Mouse (Mus musculus): Measurements from ENCODE around the gene Lsm11.
"Not testable (repeated sequence)": the region's sequence is repeated elsewhere in the genome, so short reads cannot be mapped to it uniquely, and the experiment has no call there.

Lsm11 gene

GRCm38 (mm10) chr11:45883270-45883931 is 61.3 kb downstream of the Lsm11 start:
- DNase-seq (ENCODE audit: low read depth, low spot score), result no peak

GRCm38 (mm10) chr11:45881683-45882068 is 63.1 kb downstream of the Lsm11 start:
- DNase-seq (ENCODE audit: low read depth, low spot score), result no peak

GRCm38 (mm10) chr11:45881026-45881682 is 63.6 kb downstream of the Lsm11 start:
- DNase-seq (ENCODE audit: low read depth, low spot score), result no peak

DNA sequence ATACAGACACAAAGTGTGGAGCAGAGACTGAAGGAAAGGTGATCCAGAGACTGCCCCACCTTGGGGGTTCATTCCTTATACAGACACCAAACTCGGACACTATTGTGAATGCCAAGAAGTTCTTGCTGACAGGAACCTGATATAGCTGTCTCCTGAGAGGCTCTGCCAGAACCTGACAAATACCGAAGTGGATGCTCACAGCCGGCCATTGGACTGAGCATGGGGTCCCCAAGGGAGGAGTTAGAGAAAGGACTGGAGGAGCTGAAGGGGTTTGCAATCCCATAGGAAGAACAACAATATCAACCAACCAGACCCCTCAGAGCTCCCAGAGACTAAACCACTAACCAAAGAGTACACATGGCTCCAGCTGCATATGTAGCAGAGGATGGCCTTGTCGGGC is 65.4 kb downstream of the Lsm11 start:
- not testable (repeated sequence) for DNase-seq (ENCODE audit: low read depth, low spot score)

All from WW6 (cell line).